Mouse (Mus musculus) lung, postnatal 14 days (tissue): ENCODE measurements around the gene Prune2.

Source experiments
- DNase-seq: peaks from one replicate; pipeline ENCODE4 v3.0.0; 2021

The Prune2 gene

GRCm38 (mm10) chr19:17006220-17006907 lies 50.4 kb downstream of the Prune2 start:
- no peak for DNase-seq

DNA sequence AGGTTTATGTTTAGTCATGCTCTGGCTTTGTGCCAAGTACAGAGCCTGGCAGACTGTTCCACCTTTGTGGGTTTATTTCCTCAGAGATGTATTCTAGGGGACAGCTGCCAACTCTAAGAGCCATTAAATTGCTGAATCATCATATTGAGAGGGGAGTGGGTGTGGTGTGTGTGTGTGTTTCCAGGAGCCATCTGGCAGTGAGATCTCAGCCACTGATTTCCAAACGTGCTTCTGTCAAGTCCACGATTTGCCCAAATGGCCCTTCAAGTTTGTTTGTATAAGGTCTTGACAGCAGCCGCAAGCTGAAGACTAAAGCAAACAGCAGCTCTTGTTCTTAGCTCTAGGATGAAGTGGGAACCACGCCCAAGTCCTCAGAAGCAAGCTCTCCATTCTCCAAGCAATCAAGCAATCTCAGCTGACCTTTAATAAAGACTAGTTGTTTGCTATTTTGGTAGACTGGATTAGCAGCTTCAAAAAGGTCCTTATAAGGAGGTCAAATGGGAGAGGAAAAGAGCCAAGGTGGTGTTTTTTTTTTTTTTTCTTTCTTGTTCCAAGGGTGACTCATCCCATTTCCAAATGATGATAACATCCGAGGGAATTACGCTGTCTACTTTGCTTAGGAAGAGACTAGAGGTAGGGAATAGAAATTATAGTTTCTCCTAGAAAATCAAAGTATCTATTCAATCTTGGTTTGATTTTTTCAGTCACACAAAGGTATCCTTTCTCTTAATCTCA lies 55.5 kb downstream of the Prune2 start:
- peak; percentile 71 for DNase-seq

DNA sequence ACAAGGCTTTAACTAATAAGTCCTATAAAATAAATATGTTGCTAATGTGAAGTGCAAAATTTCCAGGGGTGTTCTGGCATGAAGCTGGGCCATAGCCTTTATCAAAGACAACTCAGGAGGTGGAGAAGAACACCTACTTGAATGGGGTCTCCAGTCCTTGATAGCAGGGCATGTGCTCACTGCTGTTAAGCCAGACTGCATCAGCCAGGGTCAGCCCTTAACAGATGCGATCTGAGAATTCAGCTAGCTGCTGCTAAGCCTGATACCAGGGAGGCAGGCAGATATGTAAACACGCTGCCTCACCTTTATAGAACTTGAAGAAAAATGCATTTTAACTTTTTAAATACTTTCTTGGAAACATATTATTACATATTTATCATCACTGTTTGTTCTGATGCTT lies 57.2 kb downstream of the Prune2 start:
- DNase-seq = no peak

GRCm38 (mm10) chr19:17014337-17015124 lies 58.6 kb downstream of the Prune2 start:
- DNase-seq = no peak

DNA sequence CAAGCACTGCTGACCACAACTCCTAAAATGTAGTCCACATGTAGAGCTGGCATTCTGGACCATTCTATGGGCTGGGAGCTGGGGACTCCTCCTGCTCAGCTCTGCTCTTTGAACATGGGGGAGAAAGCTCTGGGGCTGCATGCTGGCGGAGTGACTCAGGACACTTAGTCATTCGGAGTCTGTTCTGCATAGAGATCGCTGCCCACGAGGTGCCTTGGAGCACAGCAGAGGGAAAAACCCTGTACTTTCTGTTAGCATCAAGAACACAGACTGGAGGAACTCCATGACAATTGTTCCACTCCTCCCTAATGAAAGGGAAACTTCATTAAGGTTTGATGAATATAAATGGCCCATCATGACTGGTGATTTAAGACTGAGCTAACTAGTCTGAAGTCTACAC lies 68.8 kb downstream of the Prune2 start:
- no peak for DNase-seq

DNA sequence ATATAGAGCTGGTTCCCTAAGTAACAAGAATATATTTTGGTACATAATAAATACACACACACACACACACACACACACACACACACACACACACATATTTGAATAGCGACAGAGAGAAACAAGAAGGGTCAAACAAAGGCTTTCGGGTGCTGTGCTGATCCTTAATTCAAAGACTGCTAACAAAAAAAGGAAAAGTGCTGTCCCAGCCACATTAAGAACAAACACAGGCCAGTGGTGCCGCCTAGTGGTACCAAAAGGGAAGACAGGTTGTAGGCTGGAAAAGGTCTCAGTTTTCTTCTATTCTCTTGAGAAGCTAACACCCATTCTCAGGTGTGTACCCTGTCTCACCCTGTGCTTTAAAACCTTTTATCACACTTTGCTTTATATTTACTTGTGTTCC lies 74.4 kb downstream of the Prune2 start:
- DNase-seq = peak; percentile 68

DNA sequence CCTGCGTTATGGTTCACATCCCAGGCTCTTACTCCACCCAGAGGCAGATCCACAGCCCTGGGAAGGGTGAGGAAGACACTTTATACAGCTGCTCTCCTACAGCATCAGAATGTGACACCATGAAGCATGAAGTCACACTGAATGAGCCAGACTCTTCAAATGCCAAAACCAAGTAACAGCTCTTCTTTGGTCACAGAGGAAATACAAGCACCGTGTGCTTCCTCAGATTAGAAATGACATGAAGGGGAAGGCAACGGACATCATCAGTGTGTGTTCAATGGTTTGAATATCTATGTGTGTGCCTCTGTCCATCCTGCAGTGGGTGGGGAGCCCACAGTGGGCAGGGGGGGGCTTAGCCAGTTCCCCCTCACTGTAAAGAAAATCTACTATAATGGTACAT lies 76.4 kb downstream of the Prune2 start:
- DNase-seq = no peak

DNA sequence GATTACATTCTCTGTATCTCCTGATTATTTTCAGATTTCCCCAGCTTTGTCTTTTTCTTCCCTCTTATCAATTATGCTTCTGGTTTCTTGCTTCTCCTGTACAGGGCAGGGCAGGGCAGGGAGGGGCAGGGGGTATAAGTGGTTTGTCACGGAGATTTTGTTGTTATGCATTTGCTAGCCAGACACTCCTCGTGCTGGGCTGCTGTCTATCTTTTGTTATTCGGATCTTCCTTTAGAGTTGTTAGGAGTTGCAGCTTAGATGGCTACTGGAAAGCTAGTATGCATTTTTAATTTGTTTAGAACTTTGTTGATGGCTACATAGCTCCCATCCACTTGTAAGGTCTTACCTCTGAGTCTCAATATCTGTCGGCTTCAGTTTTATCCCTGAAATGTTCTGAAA lies 91.0 kb downstream of the Prune2 start:
- no peak for DNase-seq

DNA sequence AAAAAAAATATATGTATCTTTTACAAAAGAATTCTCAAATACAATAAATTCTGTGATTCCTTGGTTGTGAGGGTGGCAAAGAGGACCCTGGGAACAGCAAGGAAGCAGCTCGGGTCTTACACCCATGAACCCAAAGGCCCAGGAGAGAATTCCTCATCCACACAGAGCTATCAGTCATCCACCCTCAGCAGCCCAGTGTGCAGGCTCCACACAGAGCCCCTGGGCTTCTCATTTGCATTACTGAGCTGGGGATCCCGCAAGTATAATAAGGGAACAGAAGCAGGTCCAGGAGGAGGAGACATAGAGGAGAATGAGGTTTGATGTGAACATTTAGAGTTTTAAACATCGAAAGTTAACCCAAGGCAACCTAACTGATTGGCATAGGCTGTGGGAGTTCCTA lies 100.0 kb downstream of the Prune2 start:
- DNase-seq = no peak

GRCm38 (mm10) chr19:17060106-17060505 lies 104.2 kb downstream of the Prune2 start:
- no peak for DNase-seq

- DNase-seq = no peak
Measured at GRCm38 (mm10) chr19:17064421-17064820, 108.5 kb downstream of the Prune2 start.

- DNase-seq = no peak
Measured at GRCm38 (mm10) chr19:17069067-17069466, 113.1 kb downstream of the Prune2 start.

GRCm38 (mm10) chr19:17071205-17071604 lies 115.3 kb downstream of the Prune2 start:
- DNase-seq = no peak

GRCm38 (mm10) chr19:17072245-17072644 lies 116.3 kb downstream of the Prune2 start:
- DNase-seq = no peak

DNA sequence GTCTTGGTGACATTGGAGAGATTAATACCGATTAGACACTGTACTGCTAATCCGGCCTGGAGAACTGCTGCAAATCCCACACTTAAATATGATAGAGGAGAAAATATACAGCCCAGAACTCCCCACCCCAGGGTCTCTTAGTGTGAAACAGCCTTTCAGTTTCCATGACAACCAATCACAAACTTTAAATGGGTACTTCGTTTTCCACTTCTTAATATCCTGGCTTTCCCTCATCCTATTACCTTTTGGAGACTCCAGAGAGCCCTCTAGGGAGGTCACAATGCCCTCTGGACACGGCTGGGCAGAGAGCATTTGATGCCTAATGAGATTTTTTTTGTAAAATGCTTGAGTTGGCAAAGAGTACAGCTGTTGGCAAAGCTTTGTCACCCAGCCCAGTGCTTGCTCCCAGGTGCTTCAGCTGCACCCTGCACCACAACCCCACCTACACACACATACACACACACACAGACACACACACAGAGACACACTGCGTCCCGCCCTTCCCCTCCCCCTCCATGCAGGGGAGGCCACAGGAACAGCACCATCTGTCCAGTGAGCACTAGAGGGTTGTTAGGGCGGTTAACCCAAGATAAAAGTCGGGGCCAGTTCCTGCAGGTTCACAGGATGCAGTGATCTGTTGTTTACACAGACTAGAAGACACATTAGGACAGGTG lies 122.9 kb downstream of the Prune2 start:
- no peak for DNase-seq

GRCm38 (mm10) chr19:17081382-17081781 lies 125.5 kb downstream of the Prune2 start:
- DNase-seq = no peak

DNA sequence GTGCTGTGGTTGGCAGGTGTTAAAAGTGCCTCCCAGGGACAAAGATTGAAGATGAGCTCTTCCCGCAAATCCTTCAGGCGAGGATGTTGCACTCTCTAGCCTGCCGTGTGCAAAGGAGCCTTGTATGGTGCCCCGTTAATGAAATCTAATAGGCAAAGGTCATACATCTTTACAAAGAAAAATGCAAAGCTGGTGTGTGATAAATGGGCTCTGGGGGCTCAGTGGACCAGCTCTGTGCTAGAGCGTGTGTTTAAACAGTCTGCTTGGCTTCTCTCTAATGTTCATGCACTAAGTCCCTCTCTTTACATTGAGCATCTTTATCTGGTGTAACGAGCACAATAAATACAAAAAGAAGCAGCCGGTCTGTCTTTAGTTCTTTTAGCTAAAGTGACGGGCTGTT lies 138.1 kb downstream of the Prune2 start:
- DNase-seq = no peak

DNA sequence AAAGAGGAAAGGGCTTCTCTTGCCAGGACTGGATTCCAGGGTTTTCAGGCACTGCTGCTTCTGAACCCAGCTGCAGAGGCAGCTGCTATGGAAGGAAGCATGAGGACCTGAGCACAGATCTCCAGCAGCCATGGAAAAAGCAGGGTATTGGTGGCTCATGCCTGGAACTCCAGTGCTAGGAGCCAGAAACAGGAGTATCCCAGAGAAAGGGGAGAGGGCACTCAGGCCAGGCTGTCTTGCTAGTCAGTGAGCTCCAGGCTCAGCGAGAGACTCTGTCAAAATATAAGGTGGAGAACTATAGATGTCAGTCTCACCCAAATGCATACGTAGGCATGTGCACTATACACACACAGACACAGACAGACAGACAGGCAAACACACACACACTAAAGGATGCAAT lies 140.4 kb downstream of the Prune2 start:
- DNase-seq = no peak

DNA sequence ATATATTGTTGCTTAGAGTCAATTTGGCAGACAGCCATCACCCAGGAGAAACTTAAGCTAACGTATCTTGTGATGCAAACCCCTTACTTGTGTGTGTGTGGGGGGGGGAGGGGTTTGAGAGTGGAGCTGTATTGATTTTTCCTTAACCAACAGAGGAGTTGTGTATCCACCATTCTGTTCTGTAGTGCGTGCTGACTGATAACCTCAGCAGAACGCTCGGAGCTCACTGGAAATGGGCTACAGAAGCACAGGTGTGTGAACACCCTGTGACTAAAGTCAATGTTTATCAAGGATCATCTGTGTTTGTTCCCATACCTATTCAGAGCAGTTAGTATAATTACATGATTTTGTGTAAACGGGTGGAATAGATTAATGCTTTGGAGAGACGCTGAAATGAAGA lies 141.3 kb downstream of the Prune2 start:
- no peak for DNase-seq

- DNase-seq = no peak
Measured at GRCm38 (mm10) chr19:17108782-17109181, 152.9 kb downstream of the Prune2 start.

- DNase-seq = peak; percentile 55
Measured at GRCm38 (mm10) chr19:17124034-17124735, 168.3 kb downstream of the Prune2 start.

DNA sequence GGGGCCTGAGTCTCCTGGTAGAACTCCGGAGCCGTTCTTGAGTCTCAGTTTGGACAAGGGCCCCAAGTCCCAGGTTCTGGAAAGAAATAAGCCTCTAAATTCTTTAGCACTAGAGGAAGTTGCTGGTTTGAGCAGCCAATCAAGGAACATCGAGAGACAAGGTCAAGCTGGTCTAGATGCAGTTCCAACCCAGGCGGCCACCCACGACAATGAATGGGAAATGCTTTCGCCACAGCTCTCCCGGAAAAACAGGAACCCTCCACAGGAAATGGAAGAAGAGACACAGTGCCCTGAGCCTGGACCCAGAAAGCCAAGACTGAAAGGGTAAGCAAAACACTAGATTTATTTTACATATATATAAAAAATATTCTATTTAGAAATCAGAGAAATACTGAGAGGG lies 169.5 kb downstream of the Prune2 start:
- DNase-seq = no peak

DNA sequence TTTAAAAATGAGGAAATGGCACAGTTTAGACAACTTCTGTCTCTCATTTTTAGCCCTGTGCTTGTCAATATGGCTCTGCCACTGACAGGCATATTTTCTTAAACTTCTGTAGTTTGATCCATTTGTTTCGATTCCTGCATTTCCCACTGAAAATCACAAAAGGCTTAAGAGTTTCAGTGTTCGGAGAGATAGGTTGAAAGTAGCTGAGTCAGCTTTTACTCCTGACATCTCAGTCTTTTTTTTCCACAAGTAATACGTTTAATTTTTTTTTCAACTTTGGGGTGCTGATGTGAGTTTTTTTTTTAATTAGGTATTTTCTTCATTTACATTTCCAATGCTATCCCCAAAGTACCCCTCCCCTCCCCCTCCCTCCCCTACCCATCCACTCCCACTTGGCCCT lies 174.6 kb downstream of the Prune2 start:
- no peak for DNase-seq
